Mouse (Mus musculus) forebrain, postnatal 0 days (tissue): Measurements from ENCODE around the gene Bdnf. TPM values are rescaled to one million over a fixed set of nuclear protein-coding genes. Genes with fewer than 3 reads are reported as not detected.

Source experiments
- ATAC-seq: fragments of 200-750 bp; cut with Nextera tagmentation; 2 replicates; pipeline ENCODE4 v1.8.0; 2017; ENCODE audit warnings: mild to moderate bottlenecking, moderate library complexity
- DNase-seq: peaks from one replicate; pipeline ENCODE4 v3.0.0-alpha.2; 2015
- H3K27ac ChIP-seq: fragments of 300-500 bp; sonication (generic); 2 replicates; pipeline ENCODE4 v1.5.1; 2014; ENCODE audit warnings: low read depth, mild to moderate bottlenecking, antibody characterized with exemption, low read length, moderate library complexity, mixed read lengths
- H3K27me3 ChIP-seq: fragments of 300-500 bp; sonication (generic); 2 replicates; pipeline ENCODE4 v1.6.1; 2014; ENCODE audit warnings: mild to moderate bottlenecking, low read length, mixed read lengths; ENCODE audit not compliant: insufficient read depth
- H3K36me3 ChIP-seq: fragments of 300-500 bp; sonication (generic); 2 replicates; pipeline ENCODE4 v1.6.1; 2014; ENCODE audit warnings: mild to moderate bottlenecking, moderate library complexity; ENCODE audit not compliant: insufficient read depth
- H3K4me1 ChIP-seq: fragments of 300-500 bp; sonication (generic); 2 replicates; pipeline ENCODE4 v1.6.1; 2014; ENCODE audit warnings: antibody characterized with exemption; ENCODE audit not compliant: insufficient read depth
- H3K4me2 ChIP-seq: fragments of 300-500 bp; sonication (generic); 2 replicates; pipeline ENCODE4 v1.6.1; 2014; ENCODE audit warnings: low read depth, mild to moderate bottlenecking, moderate library complexity
- H3K4me3 ChIP-seq: fragments of 300-500 bp; sonication (generic); 2 replicates; pipeline ENCODE4 v1.5.1; 2014; ENCODE audit warnings: low read depth, low read length, mixed read lengths
- H3K9ac ChIP-seq: fragments of 300-500 bp; sonication (generic); 2 replicates; pipeline ENCODE4 v1.6.1; 2014; ENCODE audit warnings: mild to moderate bottlenecking
- H3K9me3 ChIP-seq: fragments of 300-500 bp; sonication (generic); 2 replicates; pipeline ENCODE4 v1.6.1; 2016; ENCODE audit warnings: low read length
- CTCF ChIP-seq: sonication (generic); IDR thresholded peaks from 2 replicates; pipeline ENCODE4 v1.5.1; 2016; ENCODE audit warnings: antibody characterized with exemption, control low read depth, low read depth
- WGBS: fragments of 180-500 bp; shearing (Covaris S2); extraction: QIAGEN DNeasy Blood & Tissue Kit; methylation state at CpG from one replicate; pipeline ENCODE4 v1.1.7; 2014; 5-methylcytosine and 5-hydroxymethylcytosine counted together
- polyA plus RNA-seq: library from polyadenylated mRNA; unstranded; fragments of >200 nt; fragmentation: Nextera tagmentation; extraction: Ambion mirVana; gene quantifications from 2 replicates; pipeline ENCODE4 v1.2.1, GENCODE M21; 2015
- total RNA-seq: library from RNA; depleted of rRNA; stranded (reverse); fragments of >200 nt; gene quantifications from 2 replicates; pipeline ENCODE4 v1.2.3, GENCODE M21; 2014

Gene Bdnf
- total and polyA plus RNA-seq, 2 experiments from 2014 or later, result 6.0 to 8.0 TPM

DNA sequence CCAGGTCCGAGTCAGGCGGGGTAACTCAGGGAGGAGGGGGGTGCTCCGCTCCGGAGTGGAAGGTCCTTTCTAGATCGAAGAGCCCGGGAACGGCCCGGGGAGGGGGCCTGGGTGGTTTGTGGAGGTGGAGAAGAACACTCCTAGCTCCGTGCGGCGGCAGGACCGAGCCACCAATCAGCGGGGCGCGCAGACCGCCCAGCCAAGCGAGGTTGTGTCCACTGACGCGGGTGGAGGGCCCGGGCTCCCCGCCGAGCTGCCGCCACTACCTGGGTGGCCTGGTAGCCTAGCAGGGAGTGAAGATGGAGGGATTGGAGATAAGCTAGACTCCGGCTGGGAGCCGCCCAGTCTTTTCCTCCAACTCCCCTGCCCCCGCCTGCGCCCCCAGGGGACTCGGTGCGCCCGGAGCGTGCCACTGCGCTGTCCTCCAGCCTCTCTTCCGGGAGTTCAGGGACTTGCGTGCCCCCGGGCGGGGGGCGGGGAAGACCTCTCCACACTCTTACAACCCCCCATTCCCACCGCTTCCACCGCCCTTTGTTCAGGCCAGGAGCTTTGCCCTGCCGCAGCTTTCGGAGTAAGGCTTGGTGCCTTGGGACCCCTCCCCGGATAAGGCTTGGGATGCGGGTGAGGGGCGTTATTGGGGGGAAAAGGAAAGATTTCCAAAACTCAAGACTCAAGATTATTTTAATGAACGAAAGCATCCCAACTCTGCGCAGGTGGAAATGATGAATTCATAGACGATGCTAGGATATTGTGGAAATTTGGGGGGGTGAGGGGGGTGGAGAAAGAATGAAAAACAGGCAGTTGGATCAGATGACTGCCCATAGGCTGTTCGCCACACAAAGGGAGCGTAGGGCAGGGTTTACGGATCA lies 3.0 kb downstream of the Bdnf start:
- ATAC-seq, result peak; percentile 56
- Histone ChIP-seq H3K4me2 (peak overlapping the region; percentile 97), H3K9me3 (no peaks in the 10 kb centered on the region), H3K9ac (peak overlapping the region; percentile 81), H3K27ac (peak overlapping the region; percentile 88), H3K36me3 (no peaks in the 10 kb centered on the region), H3K27me3 (peaks cover 42% of the 10 kb centered on the region), H3K4me1 (peaks cover 13% of the 10 kb centered on the region; the same call in 1 of the 2 replicates), H3K4me3 (peak overlapping the region; percentile 55)
- WGBS, result 1% methylated on average over 50 of the region's 50 CpGs
- DNase-seq, result peak; percentile 64
- TF ChIP-seq CTCF, result no peak

- no peak for TF ChIP-seq CTCF
- no peaks in the 10 kb centered on the region for H3K36me3 ChIP-seq
- ATAC-seq (peak; percentile 93), DNase-seq (peak; percentile 88)
- under 1% methylated on average over 18 of the region's 18 CpGs for WGBS
- peak overlapping the region; percentile 88 for H3K27ac ChIP-seq
- peak overlapping the region; percentile 55 for H3K4me3 ChIP-seq
- H3K9ac ChIP-seq, result peak overlapping the region; percentile 81
- H3K9me3 ChIP-seq, result no peaks in the 10 kb centered on the region
- H3K4me2 ChIP-seq, result peak overlapping the region; percentile 97
- H3K4me1 ChIP-seq, result peaks cover 13% of the 10 kb centered on the region; the same call in 1 of the 2 replicates
- peaks cover 36% of the 10 kb centered on the region for H3K27me3 ChIP-seq
These were observed 3.5 kb downstream of the Bdnf start for GRCm38 (mm10) chr2:109678090-109678409.

DNA sequence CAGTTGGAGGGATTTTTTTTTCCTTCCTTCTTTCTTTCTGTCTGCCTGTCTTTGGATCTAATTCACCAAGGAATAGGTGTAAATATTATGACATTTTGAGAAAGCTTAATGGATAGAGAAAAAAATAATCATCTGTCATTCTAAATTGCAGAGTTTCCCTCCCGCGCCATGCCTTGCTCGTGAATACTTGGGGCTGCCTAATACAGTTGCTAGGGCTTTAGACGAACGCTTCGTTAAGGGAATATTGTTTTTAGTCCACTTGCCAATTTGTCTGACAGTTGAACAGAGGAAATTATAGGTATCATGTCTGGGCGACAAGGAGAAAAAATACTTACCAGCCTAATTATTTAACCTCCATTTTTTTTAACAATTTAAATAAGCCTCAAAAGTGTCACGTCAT lies 4.0 kb downstream of the Bdnf start:
- DNase-seq, result no peak
- Histone ChIP-seq H3K36me3 (no peaks in the 10 kb centered on the region), H3K9me3 (no peaks in the 10 kb centered on the region), H3K4me2 (peak overlapping the region; percentile 97), H3K9ac (peak overlapping the region; percentile 81), H3K4me3 (peak overlapping the region; percentile 55), H3K4me1 (peaks cover 13% of the 10 kb centered on the region; the same call in 1 of the 2 replicates), H3K27ac (peak overlapping the region; percentile 88), H3K27me3 (peaks cover 32% of the 10 kb centered on the region)
- ATAC-seq, result no peak
- 1% methylated on average over 8 of the region's 8 CpGs for WGBS
- no peak for TF ChIP-seq CTCF

- 44% methylated on average over 2 of the region's 2 CpGs for WGBS
- no peak for TF ChIP-seq CTCF
- ATAC-seq (no peak), DNase-seq (no peak)
- H3K27me3 ChIP-seq, result peaks cover 22% of the 10 kb centered on the region
- peaks cover 12% of the 10 kb centered on the region; the same call in 1 of the 2 replicates for H3K4me1 ChIP-seq
- no peaks in the 10 kb centered on the region for H3K9me3 ChIP-seq
- H3K4me3 ChIP-seq, result no peak overlapping the region
- H3K4me2 ChIP-seq, result no peak overlapping the region
- H3K9ac ChIP-seq, result no peak overlapping the region
- H3K36me3 ChIP-seq, result no peaks in the 10 kb centered on the region
- H3K27ac ChIP-seq, result no peak overlapping the region
These were observed 4.9 kb downstream of the Bdnf start for GRCm38 (mm10) chr2:109679446-109679845.

GRCm38 (mm10) chr2:109681071-109681470 lies 6.6 kb downstream of the Bdnf start:
- no peak overlapping the region for H3K9ac ChIP-seq
- 96% methylated on average over 1 of the region's 1 CpGs for WGBS
- H3K36me3 ChIP-seq, result no peaks in the 10 kb centered on the region
- H3K27ac ChIP-seq, result no peak overlapping the region
- ATAC-seq (no peak), DNase-seq (no peak)
- peaks cover 6% of the 10 kb centered on the region for H3K27me3 ChIP-seq
- TF ChIP-seq CTCF, result no peak
- H3K4me3 ChIP-seq, result no peak overlapping the region
- no peak overlapping the region for H3K4me2 ChIP-seq
- no peaks in the 10 kb centered on the region for H3K9me3 ChIP-seq
- H3K4me1 ChIP-seq, result no peaks in the 10 kb centered on the region

- H3K36me3 ChIP-seq, result no peaks in the 10 kb centered on the region
- DNase-seq (no peak), ATAC-seq (no peak)
- H3K27ac ChIP-seq, result no peak overlapping the region
- no peak overlapping the region for H3K4me3 ChIP-seq
- H3K9ac ChIP-seq, result no peak overlapping the region
- no peak overlapping the region for H3K4me2 ChIP-seq
- H3K27me3 ChIP-seq, result peaks cover 14% of the 10 kb centered on the region
- WGBS, result 78% methylated on average over 1 of the region's 1 CpGs
- no peak for TF ChIP-seq CTCF
- no peaks in the 10 kb centered on the region for H3K9me3 ChIP-seq
- H3K4me1 ChIP-seq, result 0 out of 2 replicates have a peak, but pooled peaks cover 2% of the 10 kb centered on the region
These were observed 14.2 kb downstream of the Bdnf start for GRCm38 (mm10) chr2:109688661-109689060.
